Mouse (Mus musculus) lung, postnatal 0 days (tissue): ENCODE data around the gene Ppp1r21. TPM values are rescaled to one million over a fixed set of nuclear protein-coding genes. Genes with fewer than 3 reads are reported as not detected.
A peak's percentile ranks its signal among the peaks of the same experiment; 100 is the strongest.

ENCODE experiments used
- ATAC-seq: fragments of 200-750 bp; cut with Nextera tagmentation; 2 replicates; pipeline ENCODE4 v1.8.0; 2017; ENCODE audit warnings: moderate library complexity
- DNase-seq: peaks from one replicate; pipeline ENCODE4 v3.0.0-alpha.2; 2016; ENCODE audit warnings: low spot score
- H3K27ac ChIP-seq: fragments of 300-500 bp; sonication (generic); 2 replicates; pipeline ENCODE4 v1.5.1; 2014; ENCODE audit warnings: antibody characterized with exemption, mild to moderate bottlenecking, low read length, mixed read lengths
- H3K27me3 ChIP-seq: fragments of 300-500 bp; sonication (generic); replicated peaks from 2 replicates; pipeline ENCODE4 v1.6.1; 2014; ENCODE audit warnings: low read length, mixed read lengths; ENCODE audit not compliant: insufficient read depth
- H3K36me3 ChIP-seq: fragments of 300-500 bp; sonication (generic); 2 replicates; pipeline ENCODE4 v1.6.1; 2014; ENCODE audit warnings: low read length, mixed read lengths; ENCODE audit not compliant: insufficient read depth
- H3K4me1 ChIP-seq: fragments of 300-500 bp; sonication (generic); 2 replicates; pipeline ENCODE4 v1.6.1; 2014; ENCODE audit warnings: antibody characterized with exemption, low read depth, low read length, mixed read lengths; ENCODE audit not compliant: insufficient read depth
- H3K4me2 ChIP-seq: fragments of 300-500 bp; sonication (generic); replicated peaks from 2 replicates; pipeline ENCODE4 v1.6.1; 2014; ENCODE audit warnings: low read depth, mild to moderate bottlenecking, low read length, moderate library complexity, mixed read lengths
- H3K4me3 ChIP-seq: fragments of 300-500 bp; sonication (generic); 2 replicates; pipeline ENCODE4 v1.5.1; 2014; ENCODE audit warnings: low read depth, low read length
- H3K9ac ChIP-seq: fragments of 300-500 bp; sonication (generic); replicated peaks from 2 replicates; pipeline ENCODE4 v1.6.1; 2014; ENCODE audit warnings: low read depth, mild to moderate bottlenecking
- H3K9me3 ChIP-seq: fragments of 300-500 bp; sonication (generic); 2 replicates; pipeline ENCODE4 v1.6.1; 2016; ENCODE audit warnings: low read length, mixed read lengths
- CTCF ChIP-seq: IDR thresholded peaks from 2 replicates; pipeline ENCODE4 v1.5.1; 2016; ENCODE audit warnings: antibody characterized with exemption, mild to moderate bottlenecking
- EP300 ChIP-seq: IDR thresholded peaks from 2 replicates; pipeline ENCODE4 v1.6.1; 2016; ENCODE audit warnings: antibody characterized with exemption, mild to moderate bottlenecking, control low read depth
- WGBS: fragments of 180-500 bp; shearing (Covaris S2); extraction: QIAGEN DNeasy Blood & Tissue Kit; methylation state at CpG from one replicate; pipeline ENCODE4 v1.1.7; 2014; 5-methylcytosine and 5-hydroxymethylcytosine counted together
- polyA plus RNA-seq: library from polyadenylated mRNA; unstranded; fragments of >200 nt; fragmentation: Nextera tagmentation; extraction: Ambion mirVana; gene quantifications from 2 replicates; pipeline ENCODE4 v1.2.1, GENCODE M21; 2015

Gene Ppp1r21
- polyA plus RNA-seq, 1 experiment from 2014 or later, result 18.6 TPM

DNA sequence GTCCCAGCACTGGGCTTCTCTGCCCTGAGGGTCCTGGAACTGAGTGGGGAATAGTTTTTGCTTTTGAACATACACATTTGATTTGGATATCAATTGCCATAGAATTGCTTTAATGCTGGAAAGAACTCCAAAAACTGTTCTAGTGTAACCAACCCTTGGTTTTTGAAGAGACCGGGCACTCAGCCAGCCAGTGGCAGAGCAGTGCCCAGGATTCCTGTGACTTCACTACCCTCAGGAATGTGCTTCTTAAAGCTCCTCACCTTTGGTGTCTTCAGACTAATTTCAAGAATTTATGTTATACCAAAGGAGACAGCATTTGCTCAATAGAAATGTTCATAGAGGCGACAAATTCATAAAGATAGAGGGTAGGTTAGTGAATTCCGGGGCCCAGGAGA lies 100.6 kb downstream of the Ppp1r21 start:
- peak overlapping the region; percentile 97 for H3K27ac ChIP-seq
- H3K4me1 ChIP-seq, result peaks cover 46% of the 10 kb centered on the region
- WGBS, result 47% methylated on average over 3 of the region's 3 CpGs
- H3K27me3 ChIP-seq, result no peaks in the 10 kb centered on the region
- H3K4me3 ChIP-seq, result no peak overlapping the region
- no peaks in the 10 kb centered on the region; the same call in 1 of the 2 replicates for H3K36me3 ChIP-seq
- no peaks in the 10 kb centered on the region for H3K9me3 ChIP-seq
- TF ChIP-seq EP300 (peak; percentile 51; the same call in 1 of the 2 replicates), CTCF (no peak)
- peak overlapping the region; percentile 29; the same call in 1 of the 2 replicates for H3K4me2 ChIP-seq
- no peak overlapping the region for H3K9ac ChIP-seq
- DNase-seq (peak; percentile 67), ATAC-seq (no peak)

DNA sequence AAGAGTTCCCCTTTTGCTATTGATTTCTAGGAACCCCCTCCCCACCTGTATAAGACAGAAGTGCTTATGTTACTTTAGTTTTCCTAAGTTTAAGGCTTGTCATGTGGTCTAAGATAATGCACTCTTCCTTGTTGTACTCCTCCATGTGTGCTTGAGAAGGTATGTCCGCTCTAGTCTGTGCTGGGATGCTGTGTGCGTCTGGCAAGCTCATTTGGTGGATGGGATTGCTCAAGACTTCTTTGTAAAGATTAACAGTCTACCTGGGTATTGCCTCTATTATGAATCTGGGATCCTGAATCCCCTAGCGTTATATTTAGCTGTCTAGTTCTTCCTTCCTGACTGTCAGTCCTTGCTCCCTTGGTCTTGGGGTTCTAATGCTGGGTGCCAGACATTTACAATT lies 102.7 kb downstream of the Ppp1r21 start:
- DNase-seq (no peak), ATAC-seq (no peak)
- TF ChIP-seq CTCF (no peak), EP300 (no peak)
- Histone ChIP-seq H3K4me2 (no peak overlapping the region), H3K9me3 (no peaks in the 10 kb centered on the region), H3K9ac (no peak overlapping the region), H3K27me3 (no peaks in the 10 kb centered on the region), H3K36me3 (peaks cover 9% of the 10 kb centered on the region), H3K4me1 (peaks cover 28% of the 10 kb centered on the region), H3K27ac (no peak overlapping the region), H3K4me3 (no peak overlapping the region)
- 63% methylated on average over 3 of the region's 3 CpGs for WGBS

DNA sequence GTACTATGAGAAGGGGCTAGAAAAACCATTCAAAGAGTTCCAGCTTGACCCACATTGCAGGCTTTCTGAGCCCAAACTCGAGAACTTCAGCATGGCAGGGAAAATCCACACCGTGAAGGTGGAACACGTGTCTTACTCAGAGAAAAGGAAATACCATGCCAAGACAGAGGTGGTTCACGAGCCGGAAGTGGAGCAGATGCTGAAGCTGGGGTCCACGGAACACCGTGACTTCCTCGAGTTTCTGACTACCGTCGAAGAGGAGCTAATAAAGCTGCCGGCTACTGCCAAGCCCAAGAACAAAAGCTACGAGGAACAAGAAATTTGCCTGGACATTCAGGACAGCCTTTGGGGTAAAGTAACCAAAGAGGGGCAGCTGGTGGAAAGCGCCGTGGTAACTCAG lies 106.2 kb downstream of the Ppp1r21 start:
- Histone ChIP-seq H3K27ac (no peak overlapping the region), H3K4me1 (peaks cover 7% of the 10 kb centered on the region; the same call in 1 of the 2 replicates), H3K36me3 (peaks cover 9% of the 10 kb centered on the region), H3K9me3 (no peaks in the 10 kb centered on the region), H3K4me3 (no peak overlapping the region), H3K27me3 (no peaks in the 10 kb centered on the region), H3K9ac (no peak overlapping the region), H3K4me2 (no peak overlapping the region)
- DNase-seq, result no peak
- TF ChIP-seq EP300 (no peak), CTCF (no peak)
- 84% methylated on average over 14 of the region's 14 CpGs for WGBS
- ATAC-seq, result no peak

DNA sequence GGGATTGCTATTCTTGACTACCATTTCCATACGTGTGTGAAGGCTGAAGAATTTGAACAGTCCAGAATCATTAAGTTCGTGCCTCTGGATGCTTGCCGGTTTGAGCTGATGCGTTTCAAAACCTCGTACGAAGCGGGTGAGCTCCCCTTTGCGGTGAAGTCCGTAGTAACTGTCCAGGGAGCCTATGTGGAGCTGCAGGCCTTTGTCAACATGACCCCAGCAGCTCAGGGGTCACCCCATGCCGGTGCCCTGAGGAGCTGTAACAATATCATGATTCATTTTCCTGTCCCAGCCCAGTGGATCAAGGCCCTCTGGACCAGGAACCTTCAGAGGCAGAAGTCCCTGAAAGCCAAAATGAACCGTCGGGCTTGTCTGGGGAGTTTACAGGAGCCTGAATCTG lies 106.7 kb downstream of the Ppp1r21 start:
- H3K9ac ChIP-seq, result no peak overlapping the region
- H3K4me1 ChIP-seq, result peaks cover 6% of the 10 kb centered on the region; the same call in 1 of the 2 replicates
- DNase-seq (no peak), ATAC-seq (no peak)
- H3K9me3 ChIP-seq, result no peaks in the 10 kb centered on the region
- H3K27me3 ChIP-seq, result no peaks in the 10 kb centered on the region
- 48% methylated on average over 12 of the region's 12 CpGs for WGBS
- H3K36me3 ChIP-seq, result peaks cover 9% of the 10 kb centered on the region
- no peak overlapping the region for H3K27ac ChIP-seq
- H3K4me2 ChIP-seq, result no peak overlapping the region
- TF ChIP-seq CTCF (peak; percentile 36; the same call in 1 of the 2 replicates), EP300 (no peak)
- no peak overlapping the region for H3K4me3 ChIP-seq

Other genes starting within 250 kb of the Ppp1r21 start
- 13.6 and 14.9 TPM in 2 replicates for gene Foxn2, start 89.4 kb upstream of the Ppp1r21 start, polyA plus RNA-seq
- gene Ston1, start 67.6 kb downstream of the Ppp1r21 start, polyA plus RNA-seq, result 6.4 and 6.9 TPM in 2 replicates
- 0.15 TPM in 1 of 2 replicates, not detected in the other for gene Gtf2a1l, start 138.5 kb downstream of the Ppp1r21 start, polyA plus RNA-seq